Mouse (Mus musculus): ENCODE measurements around the gene Fkbp5. TPM values are rescaled to one million over a fixed set of nuclear protein-coding genes. Genes with fewer than 3 reads are reported as not detected.
"Not testable (repeated sequence)": the region's sequence is repeated elsewhere in the genome, so short reads cannot be mapped to it uniquely, and the experiment has no call there.

The Fkbp5 gene
- polyA plus RNA-seq, 1 experiment from 2014 or later = 33.8 TPM

DNA sequence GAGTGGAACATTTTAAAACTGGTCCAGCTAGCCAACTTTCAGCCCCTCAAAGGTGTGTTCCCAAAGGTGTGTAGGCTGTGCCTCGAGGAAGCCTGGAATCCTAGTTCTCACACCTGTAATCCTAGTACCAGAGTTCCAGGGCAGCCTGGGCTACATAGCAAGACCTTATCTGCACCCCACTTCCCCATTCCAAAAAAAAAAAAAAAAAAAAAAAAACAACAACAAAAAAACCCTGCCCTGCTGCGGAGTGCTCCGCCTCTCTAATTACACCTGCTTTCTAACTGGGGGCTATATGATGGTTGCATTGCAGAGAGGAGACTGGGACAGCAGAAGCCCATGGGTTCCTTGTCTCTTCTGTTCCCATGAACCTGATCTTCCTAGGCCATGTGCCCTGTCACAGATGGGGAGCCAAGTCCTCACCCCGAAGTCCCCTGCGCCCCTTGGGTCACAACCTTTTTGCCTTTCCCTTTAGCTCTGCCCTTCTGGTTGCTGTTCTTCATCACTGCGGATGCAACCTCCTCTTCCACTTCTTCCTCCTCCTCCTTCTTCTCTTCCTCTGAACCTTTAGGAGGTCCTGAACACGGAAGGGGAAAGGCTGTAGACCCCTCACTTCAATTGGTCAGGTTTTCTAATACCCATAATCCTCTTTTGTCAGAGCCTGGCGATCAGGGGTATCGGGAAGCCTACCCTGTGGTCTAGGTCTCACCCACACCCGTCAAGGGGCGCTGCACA, 155.2 kb downstream of the Fkbp5 start:
- no peaks in the 10 kb centered on the region for H3K36me3 ChIP-seq
- WGBS = 28% methylated on average over 11 of the region's 11 CpGs
- H3K27me3 ChIP-seq = peaks cover 68% of the 10 kb centered on the region
- H3K27ac ChIP-seq = no peak overlapping the region
- H3K4me2 ChIP-seq (replicated peaks) = peak overlapping the region; percentile 57
- H3K9me3 ChIP-seq = no peaks in the 10 kb centered on the region
- no peak for ATAC-seq (ENCODE audit: insufficient number of reproducible peaks, insufficient read depth, low FRiP score, low TSS enrichment)
- peak overlapping the region; percentile 27 for H3K4me3 ChIP-seq
- H3K4me1 ChIP-seq = peaks cover 28% of the 10 kb centered on the region
- peak overlapping the region; percentile 34 for H3K9ac ChIP-seq

DNA sequence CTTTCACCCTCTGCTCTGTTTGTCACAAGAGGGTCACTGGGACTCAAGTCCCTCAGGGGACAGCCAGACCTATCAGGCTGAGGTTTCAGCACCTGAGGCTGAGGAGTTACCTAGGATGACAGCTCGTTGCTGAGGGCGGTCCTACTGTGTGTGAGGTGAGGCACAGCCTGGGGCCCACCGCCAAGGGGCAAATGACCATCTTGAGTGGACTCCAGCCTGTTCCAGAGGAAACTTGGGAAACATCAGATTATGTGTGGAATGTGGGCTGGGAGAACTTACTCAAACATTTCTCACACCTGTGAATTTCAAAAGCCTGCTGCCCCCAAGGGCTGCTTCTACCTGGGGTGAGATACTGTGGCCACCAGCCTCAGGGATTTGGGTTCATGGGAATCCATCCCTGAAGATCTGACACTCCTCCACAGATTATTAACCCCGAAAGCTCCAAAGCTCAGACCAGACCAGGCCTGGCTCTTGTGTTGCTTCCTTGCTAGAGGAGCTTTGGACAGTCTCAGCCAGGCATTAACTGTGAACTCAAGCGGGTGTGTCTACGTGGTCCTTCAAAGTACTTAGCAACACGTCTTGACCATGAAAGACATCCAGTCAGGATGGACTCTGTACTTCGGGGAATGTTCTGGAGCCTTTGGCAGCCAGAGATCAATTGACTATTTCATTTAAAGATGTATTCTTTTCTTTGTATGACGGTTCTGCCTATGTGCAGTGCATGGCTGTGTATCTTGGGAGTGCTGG, 156.6 kb downstream of the Fkbp5 start:
- H3K27me3 ChIP-seq = peaks cover 63% of the 10 kb centered on the region
- peaks cover 28% of the 10 kb centered on the region for H3K4me1 ChIP-seq
- 80% methylated on average over 9 of the region's 9 CpGs for WGBS
- H3K4me3 ChIP-seq = no peak overlapping the region
- no peaks in the 10 kb centered on the region for H3K9me3 ChIP-seq
- no peak for ATAC-seq (ENCODE audit: insufficient number of reproducible peaks, insufficient read depth, low FRiP score, low TSS enrichment)
- H3K27ac ChIP-seq = no peak overlapping the region
- no peaks in the 10 kb centered on the region for H3K36me3 ChIP-seq
- no peak overlapping the region for H3K4me2 ChIP-seq (replicated peaks)
- no peak overlapping the region for H3K9ac ChIP-seq

- H3K27ac ChIP-seq; ATAC-seq (ENCODE audit: insufficient number of reproducible peaks, insufficient read depth, low FRiP score, low TSS enrichment); H3K9me3 ChIP-seq; H3K4me3 ChIP-seq; H3K4me2 ChIP-seq (replicated peaks); H3K9ac ChIP-seq; H3K36me3 ChIP-seq: not testable (repeated sequence)
- H3K27me3 ChIP-seq = peaks cover 45% of the 10 kb centered on the region
- WGBS = 14% methylated on average over 21 of the region's 24 CpGs
- H3K4me1 ChIP-seq = peaks cover 16% of the 10 kb centered on the region
Measured at GRCm38 (mm10) chr17:28358576-28359261, 158.6 kb downstream of the Fkbp5 start.

GRCm38 (mm10) chr17:28355871-28356270, 161.5 kb downstream of the Fkbp5 start:
- H3K9me3 ChIP-seq = no peaks in the 10 kb centered on the region
- WGBS = 83% methylated on average over 12 of the region's 12 CpGs
- no peak for ATAC-seq (ENCODE audit: insufficient number of reproducible peaks, insufficient read depth, low FRiP score, low TSS enrichment)

GRCm38 (mm10) chr17:28352018-28352417, 165.3 kb downstream of the Fkbp5 start:
- Histone ChIP-seq H3K9ac (peak overlapping the region; percentile 95), H3K4me2 (replicated peaks) (peak overlapping the region; percentile 87), H3K27ac (peak overlapping the region; percentile 100), H3K27me3 (no peaks in the 10 kb centered on the region), H3K9me3 (no peaks in the 10 kb centered on the region), H3K4me1 (peaks cover 33% of the 10 kb centered on the region), H3K36me3 (no peaks in the 10 kb centered on the region), H3K4me3 (peak overlapping the region; percentile 93; the same call in 1 of the 2 replicates)
- WGBS = 15% methylated on average over 11 of the region's 11 CpGs
- ATAC-seq (ENCODE audit: insufficient number of reproducible peaks, insufficient read depth, low FRiP score, low TSS enrichment) = no peak

More at GRCm38 (mm10) chr17:28355871-28356270, 161.5 kb downstream of the Fkbp5 start:
- Histone ChIP-seq H3K9ac (no peak overlapping the region), H3K4me1 (peaks cover 10% of the 10 kb centered on the region), H3K4me2 (replicated peaks) (no peak overlapping the region), H3K36me3 (no peaks in the 10 kb centered on the region), H3K4me3 (no peak overlapping the region), H3K27me3 (peaks cover 33% of the 10 kb centered on the region), H3K27ac (no peak overlapping the region)

GRCm38 (mm10) chr17:28351353-28351890, 165.9 kb downstream of the Fkbp5 start:
- Histone ChIP-seq H3K4me1 (peaks cover 38% of the 10 kb centered on the region), H3K27me3 (no peaks in the 10 kb centered on the region), H3K4me3 (peak overlapping the region; percentile 93), H3K9ac (peak overlapping the region; percentile 95), H3K36me3 (no peaks in the 10 kb centered on the region), H3K4me2 (replicated peaks) (peak overlapping the region; percentile 87), H3K9me3 (no peaks in the 10 kb centered on the region), H3K27ac (peak overlapping the region; percentile 100)
- under 1% methylated on average over 29 of the region's 29 CpGs for WGBS
- ATAC-seq (ENCODE audit: insufficient number of reproducible peaks, insufficient read depth, low FRiP score, low TSS enrichment) = peak; percentile 71; the same call in 1 of the 2 replicates

DNA sequence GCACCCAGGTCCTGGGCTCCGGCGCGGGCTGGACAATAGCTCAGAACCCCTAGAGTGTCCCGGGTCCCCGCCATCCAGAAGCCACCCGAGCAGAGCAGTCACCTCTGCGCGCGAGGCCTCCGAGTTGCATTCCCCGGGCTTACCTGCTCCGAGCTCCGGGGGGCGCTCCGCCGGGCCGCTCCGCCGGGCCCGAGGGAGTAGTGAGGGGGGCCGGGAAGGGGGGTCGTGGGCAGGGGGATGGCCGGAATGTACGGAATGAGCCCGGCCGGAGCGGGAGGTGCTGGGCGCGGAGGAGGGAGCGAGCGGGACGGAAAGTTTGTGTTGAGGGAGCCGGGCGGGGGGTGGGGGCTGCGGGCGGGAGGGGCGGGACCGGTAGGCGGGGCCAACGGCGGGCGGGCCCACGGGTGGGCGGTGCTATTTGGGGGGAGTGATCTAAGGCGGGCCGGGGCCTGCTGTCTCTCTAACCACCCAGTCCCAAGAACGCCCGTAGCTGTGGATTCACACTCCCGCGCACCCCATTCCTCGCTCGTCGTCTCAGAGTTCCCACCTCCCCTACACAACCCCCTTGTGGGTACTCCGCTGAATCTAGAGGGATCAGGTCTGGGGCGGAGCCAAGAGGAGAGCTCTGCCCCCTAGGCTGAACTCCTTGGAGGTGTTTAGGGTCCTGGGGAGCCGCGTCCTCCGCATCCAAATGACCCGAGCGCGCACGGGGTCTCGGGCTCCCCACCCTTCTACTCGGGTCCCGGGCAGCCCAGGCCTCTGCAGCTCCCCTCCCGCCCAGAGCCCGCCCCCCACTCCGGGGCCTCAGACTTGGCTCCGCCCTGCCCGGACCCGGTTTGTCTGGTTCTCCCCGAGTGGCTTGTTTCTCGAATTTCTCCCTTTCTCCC, 166.6 kb downstream of the Fkbp5 start, which contains the start of gene Tead3:
Gene Tead3, minus strand, starts transcription at position 352 of the 887 bp plus-strand sequence.
- under 1% methylated on average over 59 of the region's 73 CpGs for WGBS
- H3K4me1 ChIP-seq = peaks cover 45% of the 10 kb centered on the region
- peak within 1 kb of the TSS; percentile 87 for H3K4me2 ChIP-seq (replicated peaks)

DNA sequence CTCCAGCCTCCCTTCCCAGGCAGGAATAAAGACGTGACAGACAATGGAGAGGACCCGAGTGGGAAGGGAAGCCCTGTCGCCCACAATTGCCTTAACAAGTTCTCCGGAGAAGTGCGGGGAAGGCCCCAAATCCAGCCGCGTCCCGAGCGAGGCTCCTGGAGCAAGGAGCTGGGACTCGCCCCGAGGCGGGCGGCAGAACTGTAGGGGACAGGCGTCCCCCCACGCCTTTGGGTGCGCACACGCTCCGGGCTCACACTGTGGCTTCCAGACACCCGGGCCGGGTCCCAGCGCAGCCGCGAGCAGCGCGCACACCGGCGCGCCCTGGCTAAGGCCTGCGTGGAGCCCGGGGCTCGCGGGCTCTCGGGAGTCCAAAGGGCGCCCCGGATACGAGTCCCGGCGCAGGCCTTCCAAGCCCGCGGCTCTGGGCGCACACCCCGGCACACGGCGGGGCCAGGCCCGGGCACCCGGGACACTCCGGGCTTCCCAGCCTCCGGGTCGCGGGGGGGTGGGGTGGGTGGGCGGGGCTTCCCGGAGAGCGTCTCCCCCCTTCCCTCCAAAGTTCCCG, 167.3 kb downstream of the Fkbp5 start:
- H3K4me1 ChIP-seq = peaks cover 52% of the 10 kb centered on the region
- peak; percentile 5; the same call in 1 of the 2 replicates for ATAC-seq (ENCODE audit: insufficient number of reproducible peaks, insufficient read depth, low FRiP score, low TSS enrichment)
- no peaks in the 10 kb centered on the region for H3K27me3 ChIP-seq
- no peaks in the 10 kb centered on the region for H3K36me3 ChIP-seq
- under 1% methylated on average over 47 of the region's 54 CpGs for WGBS
- H3K9me3 ChIP-seq = no peaks in the 10 kb centered on the region
- H3K9ac ChIP-seq = peak overlapping the region; percentile 95
- H3K4me3 ChIP-seq = peak overlapping the region; percentile 93
- peak overlapping the region; percentile 100 for H3K27ac ChIP-seq
- peak overlapping the region; percentile 87 for H3K4me2 ChIP-seq (replicated peaks)

More for the DNA sequence above, 166.6 kb downstream of the Fkbp5 start, which contains the start of gene Tead3:
- no peaks in the 10 kb centered on the region for H3K36me3 ChIP-seq
- peak within 1 kb of the TSS; percentile 95 for H3K9ac ChIP-seq
- no peaks in the 10 kb centered on the region for H3K9me3 ChIP-seq
- peak within 1 kb of the TSS; percentile 100 for H3K27ac ChIP-seq
- H3K27me3 ChIP-seq = no peaks in the 10 kb centered on the region
- ATAC-seq (ENCODE audit: insufficient number of reproducible peaks, insufficient read depth, low FRiP score, low TSS enrichment) = peak; percentile 79
- H3K4me3 ChIP-seq = peak within 1 kb of the TSS; percentile 93

- no peak for ATAC-seq (ENCODE audit: insufficient number of reproducible peaks, insufficient read depth, low FRiP score, low TSS enrichment)
- Histone ChIP-seq H3K4me2 (replicated peaks) (peak overlapping the region; percentile 87), H3K36me3 (no peaks in the 10 kb centered on the region), H3K9ac (peak overlapping the region; percentile 95), H3K9me3 (no peaks in the 10 kb centered on the region), H3K27ac (peak overlapping the region; percentile 100), H3K27me3 (no peaks in the 10 kb centered on the region), H3K4me1 (peaks cover 58% of the 10 kb centered on the region), H3K4me3 (peak overlapping the region; percentile 93)
- WGBS = 8% methylated on average over 13 of the region's 13 CpGs
Measured at GRCm38 (mm10) chr17:28349264-28349880, 168.0 kb downstream of the Fkbp5 start.

Measured in embryonic facial prominence, embryonic 12.5 days (tissue).